Mouse (Mus musculus) intestine, embryonic 15.5 days (tissue): Measurements from ENCODE around the gene Gm7735. TPM values are rescaled to one million over a fixed set of nuclear protein-coding genes. Genes with fewer than 3 reads are reported as not detected.
"Not testable (repeated sequence)": the region's sequence is repeated elsewhere in the genome, so short reads cannot be mapped to it uniquely, and the experiment has no call there.

Experiments
- ATAC-seq: fragments of 200-750 bp; cut with Nextera tagmentation; 2 replicates; pipeline ENCODE4 v1.8.0; 2017; ENCODE audit warnings: moderate TSS enrichment, moderate library complexity
- H3K27ac ChIP-seq: fragments of 300-500 bp; sonication (generic); 2 replicates; pipeline ENCODE4 v1.5.1; 2015; ENCODE audit warnings: mild to moderate bottlenecking, inconsistent platforms
- H3K27me3 ChIP-seq: fragments of 300-500 bp; sonication (generic); replicated peaks from 2 replicates; pipeline ENCODE4 v1.6.1; 2015; ENCODE audit warnings: inconsistent platforms
- H3K36me3 ChIP-seq: fragments of 300-500 bp; sonication (generic); 2 replicates; pipeline ENCODE4 v1.6.1; 2015; ENCODE audit warnings: inconsistent platforms
- H3K4me1 ChIP-seq: fragments of 300-500 bp; sonication (generic); replicated peaks from 2 replicates; pipeline ENCODE4 v1.6.1; 2015; ENCODE audit warnings: inconsistent platforms
- H3K4me2 ChIP-seq: fragments of 300-500 bp; sonication (generic); replicated peaks from 2 replicates; pipeline ENCODE4 v1.6.1; 2015; ENCODE audit warnings: mild to moderate bottlenecking, inconsistent platforms
- H3K4me3 ChIP-seq: fragments of 300-500 bp; sonication (generic); replicated peaks from 2 replicates; pipeline ENCODE4 v1.5.1; 2015; ENCODE audit warnings: inconsistent platforms
- H3K9ac ChIP-seq: fragments of 300-500 bp; sonication (generic); 2 replicates; pipeline ENCODE4 v1.6.1; 2015; ENCODE audit warnings: inconsistent platforms
- H3K9me3 ChIP-seq: fragments of 300-500 bp; sonication (generic); 2 replicates; pipeline ENCODE4 v1.6.1; 2016; ENCODE audit warnings: inconsistent platforms
- WGBS: fragments of 180-500 bp; shearing (Covaris S2); methylation state at CpG from one replicate; pipeline ENCODE4 v1.1.7; 2015; 5-methylcytosine and 5-hydroxymethylcytosine counted together
- polyA plus RNA-seq: library from polyadenylated mRNA; unstranded; fragments of >200 nt; fragmentation: Nextera tagmentation; extraction: Ambion mirVana; gene quantifications from 2 replicates; pipeline ENCODE4 v1.2.1, GENCODE M21; 2015

Gene Gm7735
- polyA plus RNA-seq: not detected in 2 replicates

GRCm38 (mm10) chr16:89169190-89169589, at the start of gene Gm7735:
Gene Gm7735, plus strand, starts transcription at chr16:89169490.
- H3K4me2 ChIP-seq, H3K36me3 ChIP-seq, H3K4me1 ChIP-seq, H3K4me3 ChIP-seq, H3K27me3 ChIP-seq, H3K27ac ChIP-seq, H3K9me3 ChIP-seq, ATAC-seq, H3K9ac ChIP-seq: not testable (repeated sequence)

- Histone ChIP-seq H3K36me3 (no peaks in the 10 kb centered on the region), H3K4me3 (no peak within 1 kb of the TSS), H3K27me3 (no peaks in the 10 kb centered on the region), H3K27ac (no peak within 1 kb of the TSS), H3K4me2 (no peak within 1 kb of the TSS), H3K9ac (no peak within 1 kb of the TSS), H3K9me3 (no peaks in the 10 kb centered on the region), H3K4me1 (no peaks in the 10 kb centered on the region)
- no peak for ATAC-seq
- WGBS: 97% methylated on average over 1 of the region's 1 CpGs
Observed at GRCm38 (mm10) chr16:89140551-89140950, 28.7 kb upstream of the Gm7735 start, which contains the start of gene Gm6358. Gene Gm6358, plus strand, starts transcription at chr16:89140851.

DNA sequence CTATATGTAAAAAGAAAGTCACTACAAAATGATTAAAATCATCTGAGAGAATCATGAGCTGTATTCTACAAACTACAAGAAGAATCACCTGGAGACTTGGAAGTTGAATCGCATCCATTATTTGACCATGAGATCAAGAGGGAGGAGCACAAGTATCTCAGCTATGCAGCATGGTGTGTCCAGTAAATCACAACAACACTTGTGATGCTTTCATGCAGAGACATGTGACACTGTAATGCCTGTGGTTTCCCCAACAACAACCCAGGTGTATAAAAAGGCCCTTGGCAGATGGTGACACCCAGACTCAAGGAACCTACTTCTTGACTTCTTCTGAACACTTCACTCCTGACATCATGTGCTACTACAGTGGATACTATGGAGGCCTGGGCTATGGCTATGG, 18.5 kb upstream of the Gm7735 start, which contains the start of gene Gm10061:
Gene Gm10061, plus strand, starts transcription at position 301 of the 400 bp plus-strand sequence.
- no peak within 1 kb of the TSS for H3K9ac ChIP-seq
- no peaks in the 10 kb centered on the region for H3K36me3 ChIP-seq
- H3K27me3 ChIP-seq: no peaks in the 10 kb centered on the region
- no peak within 1 kb of the TSS for H3K4me3 ChIP-seq
- H3K27ac ChIP-seq: no peak within 1 kb of the TSS
- no peaks in the 10 kb centered on the region for H3K9me3 ChIP-seq
- WGBS: 97% methylated on average over 1 of the region's 1 CpGs
- ATAC-seq: no peak
- H3K4me2 ChIP-seq: no peak within 1 kb of the TSS
- H3K4me1 ChIP-seq: no peaks in the 10 kb centered on the region

GRCm38 (mm10) chr16:89157652-89158051, 11.6 kb upstream of the Gm7735 start, which contains the start of gene Gm9789:
Gene Gm9789, plus strand, starts transcription at chr16:89157952.
- H3K36me3 ChIP-seq: no peaks in the 10 kb centered on the region
- H3K4me3 ChIP-seq: no peak within 1 kb of the TSS
- no peak within 1 kb of the TSS for H3K9ac ChIP-seq
- no peaks in the 10 kb centered on the region for H3K27me3 ChIP-seq
- WGBS: 80% methylated on average over 4 of the region's 4 CpGs
- H3K4me1 ChIP-seq: no peaks in the 10 kb centered on the region
- no peak within 1 kb of the TSS for H3K4me2 ChIP-seq
- ATAC-seq: no peak
- H3K27ac ChIP-seq: no peak within 1 kb of the TSS
- H3K9me3 ChIP-seq: no peaks in the 10 kb centered on the region

DNA sequence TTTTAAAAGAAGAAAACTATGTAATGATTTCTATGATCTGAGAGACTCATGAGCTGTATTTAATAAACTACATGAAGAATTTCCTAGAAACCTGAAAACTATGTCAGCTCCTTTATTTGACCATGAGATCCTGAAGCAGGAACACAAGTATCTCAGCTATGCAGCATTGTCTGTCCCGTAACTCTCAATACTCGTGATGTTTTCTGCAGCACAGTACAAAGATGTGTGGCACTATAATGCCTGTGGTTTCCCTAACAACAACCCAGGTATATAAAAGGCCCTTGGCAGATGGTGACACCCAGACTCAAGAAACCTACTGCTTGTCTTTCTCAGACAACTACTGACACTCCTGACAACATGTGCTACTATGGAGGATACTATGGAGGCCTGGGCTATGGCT, 5.1 kb downstream of the Gm7735 start, which contains the start of gene 1110057P08Rik:
Gene 1110057P08Rik, plus strand, starts transcription at position 301 of the 400 bp plus-strand sequence.
- no peak for ATAC-seq
- Histone ChIP-seq H3K4me3 (no peak within 1 kb of the TSS), H3K9me3 (no peaks in the 10 kb centered on the region), H3K27ac (no peak within 1 kb of the TSS), H3K27me3 (no peaks in the 10 kb centered on the region), H3K9ac (no peak within 1 kb of the TSS), H3K4me2 (no peak within 1 kb of the TSS), H3K4me1 (no peaks in the 10 kb centered on the region), H3K36me3 (no peaks in the 10 kb centered on the region)
- WGBS: 82% methylated on average over 2 of the region's 2 CpGs

- Histone ChIP-seq H3K4me3 (no peak overlapping the region), H3K9me3 (no peaks in the 10 kb centered on the region), H3K27me3 (no peaks in the 10 kb centered on the region), H3K36me3 (no peaks in the 10 kb centered on the region), H3K4me1 (no peaks in the 10 kb centered on the region), H3K27ac (no peak overlapping the region), H3K4me2 (no peak overlapping the region), H3K9ac (no peak overlapping the region)
- 84% methylated on average over 4 of the region's 4 CpGs for WGBS
- no peak for ATAC-seq
Observed at GRCm38 (mm10) chr16:89188621-89189020, 19.3 kb downstream of the Gm7735 start.

- Histone ChIP-seq H3K4me1 (no peaks in the 10 kb centered on the region), H3K27ac (no peak within 1 kb of the TSS), H3K4me2 (no peak within 1 kb of the TSS), H3K4me3 (no peak within 1 kb of the TSS), H3K36me3 (no peaks in the 10 kb centered on the region), H3K27me3 (no peaks in the 10 kb centered on the region), H3K9ac (no peak within 1 kb of the TSS), H3K9me3 (no peaks in the 10 kb centered on the region)
- no peak for ATAC-seq
- WGBS: 75% methylated on average over 1 of the region's 1 CpGs
Observed at GRCm38 (mm10) chr16:89205561-89205960, 36.3 kb downstream of the Gm7735 start, which contains the start of gene Krtap20-2. Gene Krtap20-2, plus strand, starts transcription at chr16:89205861.

Other genes with a start within 250 kb of the Gm7735 start
- not detected in 2 replicates for gene Krtap19-9b, start 237.2 kb upstream of the Gm7735 start, polyA plus RNA-seq
- gene Krtap16-3, start 206.6 kb upstream of the Gm7735 start, polyA plus RNA-seq: not detected in 2 replicates
- not detected in 2 replicates for gene Krtap22-2, start 158.7 kb upstream of the Gm7735 start, polyA plus RNA-seq
- gene Gm10229, start 154.2 kb upstream of the Gm7735 start, polyA plus RNA-seq: not detected in 2 replicates
- gene Krtap6-1, start 137.8 kb upstream of the Gm7735 start, polyA plus RNA-seq: not detected in 2 replicates
- not detected in 2 replicates for gene Gm10228, start 128.0 kb upstream of the Gm7735 start, polyA plus RNA-seq
- gene Krtap6-5, start 121.6 kb upstream of the Gm7735 start, polyA plus RNA-seq: not detected in 2 replicates
- not detected in 2 replicates for gene 1110025L11Rik, start 105.5 kb upstream of the Gm7735 start, polyA plus RNA-seq
- not detected in 2 replicates for gene Krtap6-3, start 85.5 kb upstream of the Gm7735 start, polyA plus RNA-seq
- gene Gm6358, start 28.6 kb upstream of the Gm7735 start, polyA plus RNA-seq: not detected in 2 replicates
- gene Gm10061, start 18.4 kb upstream of the Gm7735 start, polyA plus RNA-seq: not detected in 2 replicates
- gene Gm9789, start 11.5 kb upstream of the Gm7735 start, polyA plus RNA-seq: not detected in 2 replicates
- not detected in 2 replicates for gene 1110057P08Rik, start 5.2 kb downstream of the Gm7735 start, polyA plus RNA-seq
- gene Krtap20-2, start 36.4 kb downstream of the Gm7735 start, polyA plus RNA-seq: not detected in 2 replicates
- gene Krtap21-1, start 234.4 kb downstream of the Gm7735 start, polyA plus RNA-seq: not detected in 2 replicates